Mouse (Mus musculus): Measurements from ENCODE around the gene Olfr1226. TPM values are rescaled to one million over a fixed set of nuclear protein-coding genes. Genes with fewer than 3 reads are reported as not detected.
"Not testable (repeated sequence)": the region's sequence is repeated elsewhere in the genome, so short reads cannot be mapped to it uniquely, and the experiment has no call there.

Olfr1226 gene
- not detected in 2 replicates for polyA plus RNA-seq (2014; fragmentation: Nextera tagmentation; extraction: Ambion mirVana)

DNA sequence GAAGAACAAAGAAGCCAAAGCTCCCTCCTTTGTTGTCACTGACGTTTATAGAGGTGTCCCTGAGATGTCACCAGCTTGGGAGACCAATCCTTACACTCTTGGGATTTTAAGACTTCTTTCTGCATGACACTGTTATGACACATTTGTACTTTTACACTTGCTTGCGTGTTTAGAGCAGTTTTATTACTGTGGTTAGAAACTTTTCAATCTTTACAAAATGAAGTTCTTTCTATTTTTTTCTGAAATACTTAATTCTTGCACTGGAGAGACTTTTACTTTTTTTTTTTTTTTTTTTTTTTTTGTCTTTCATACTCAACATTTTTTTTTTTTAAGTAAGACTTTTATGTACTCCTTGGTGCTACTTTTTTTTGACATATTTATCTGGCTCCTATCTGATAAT lies at the start of gene Olfr1226:
Gene Olfr1226, minus strand, starts transcription at position 101 of the 400 bp plus-strand sequence.
- DNase-seq (ENCODE audit: low spot score), result no peak
- Histone ChIP-seq H3K9ac (ENCODE audit: low read length) (no peak within 1 kb of the TSS), H3K9me3 (ENCODE audit: control insufficient read depth, low read length) (no peaks in the 10 kb centered on the region), H3K27me3 (ENCODE audit: control insufficient read depth, insufficient read depth, low read length) (no peaks in the 10 kb centered on the region), H3K4me3 (ENCODE audit: low read depth, low read length) (no peak within 1 kb of the TSS), H3K27ac (ENCODE audit: low read depth, low read length) (no peak within 1 kb of the TSS), H3K4me2 (ENCODE audit: low read depth, low read length, severe bottlenecking) (no peak within 1 kb of the TSS), H3K36me3 (ENCODE audit: control insufficient read depth, insufficient read depth, low read length) (no peaks in the 10 kb centered on the region), H3K4me1 (replicated peaks; ENCODE audit: control insufficient read depth, insufficient read depth, low read length) (no peaks in the 10 kb centered on the region)
- WGBS, result 68% methylated on average over 2 of the region's 2 CpGs
- no peak for ATAC-seq (replicated peaks; ENCODE audit: low FRiP score)

DNA sequence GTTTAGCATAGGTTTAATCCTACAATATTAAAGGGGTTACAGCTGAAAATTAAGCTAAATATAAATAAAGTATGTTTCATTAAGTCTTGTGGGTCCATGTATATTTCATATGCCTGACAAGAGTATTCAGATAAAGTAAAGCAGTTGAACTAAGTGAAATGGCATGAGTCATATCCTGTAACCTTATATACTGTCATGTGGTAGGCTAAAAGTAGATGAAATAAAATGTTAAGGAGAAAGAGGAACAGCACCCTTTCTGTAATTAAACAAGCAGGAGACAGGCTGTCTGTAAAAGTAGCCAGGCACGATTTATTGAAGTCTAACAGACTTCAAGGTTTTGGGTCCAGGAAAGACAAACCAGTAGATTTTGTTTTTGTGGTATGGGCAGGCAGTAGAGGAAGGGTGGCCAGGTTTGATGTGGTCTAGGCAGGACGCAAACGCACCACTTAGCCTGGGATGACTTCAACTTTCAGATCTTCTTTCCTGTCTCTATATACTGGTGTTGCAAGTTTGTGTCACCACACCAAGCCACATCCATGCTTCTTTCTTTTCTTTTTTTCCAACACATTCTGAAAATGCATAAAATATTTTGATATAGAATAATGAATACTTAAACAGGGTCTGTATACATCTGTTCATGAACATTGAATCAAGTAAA lies 3.4 kb downstream of the Olfr1226 start:
- 89% methylated on average over 3 of the region's 3 CpGs for WGBS
- no peaks in the 10 kb centered on the region for H3K4me1 ChIP-seq (replicated peaks; ENCODE audit: control insufficient read depth, insufficient read depth, low read length)
- H3K27me3 ChIP-seq (ENCODE audit: control insufficient read depth, insufficient read depth, low read length), result no peaks in the 10 kb centered on the region
- H3K4me2 ChIP-seq (ENCODE audit: low read depth, low read length, severe bottlenecking), result no peak overlapping the region
- H3K9ac ChIP-seq (ENCODE audit: low read length), result no peak overlapping the region
- no peaks in the 10 kb centered on the region for H3K36me3 ChIP-seq (ENCODE audit: control insufficient read depth, insufficient read depth, low read length)
- H3K27ac ChIP-seq (ENCODE audit: low read depth, low read length), result no peak overlapping the region
- H3K9me3 ChIP-seq (ENCODE audit: control insufficient read depth, low read length), result no peaks in the 10 kb centered on the region
- ATAC-seq (replicated peaks; ENCODE audit: low FRiP score) (no peak), DNase-seq (ENCODE audit: low spot score) (no peak)
- H3K4me3 ChIP-seq (ENCODE audit: low read depth, low read length), result no peak overlapping the region

DNA sequence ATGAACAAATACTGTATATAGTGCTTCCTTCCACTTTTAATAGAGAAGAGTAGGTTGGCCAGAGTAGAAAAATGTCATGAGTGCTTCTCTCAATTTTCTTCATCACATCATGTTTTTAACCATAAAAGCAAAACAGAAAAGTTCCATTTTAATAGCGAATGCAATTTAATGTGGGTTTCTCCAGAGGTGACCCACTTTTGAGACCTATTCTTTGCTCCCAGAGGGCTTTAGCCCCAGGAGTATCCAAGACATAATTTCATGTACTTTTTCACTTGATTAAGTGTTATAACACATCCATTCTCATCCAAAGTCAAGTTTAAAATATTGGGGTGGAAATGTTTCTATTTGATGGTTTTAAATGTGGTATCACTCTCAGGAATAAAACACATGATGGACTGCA lies 25.3 kb downstream of the Olfr1226 start, which contains the start of gene Olfr1225:
Gene Olfr1225, minus strand, starts transcription at position 101 of the 400 bp plus-strand sequence.
- no peaks in the 10 kb centered on the region for H3K36me3 ChIP-seq (ENCODE audit: control insufficient read depth, insufficient read depth, low read length)
- H3K27me3 ChIP-seq (ENCODE audit: control insufficient read depth, insufficient read depth, low read length), result no peaks in the 10 kb centered on the region
- H3K4me3 ChIP-seq (ENCODE audit: low read depth, low read length), result no peak within 1 kb of the TSS
- no peak for ATAC-seq (replicated peaks; ENCODE audit: low FRiP score)
- no peak for DNase-seq (ENCODE audit: low spot score)
- no peaks in the 10 kb centered on the region for H3K4me1 ChIP-seq (replicated peaks; ENCODE audit: control insufficient read depth, insufficient read depth, low read length)
- no peak within 1 kb of the TSS for H3K9ac ChIP-seq (ENCODE audit: low read length)
- no peak within 1 kb of the TSS for H3K4me2 ChIP-seq (ENCODE audit: low read depth, low read length, severe bottlenecking)
- no peaks in the 10 kb centered on the region for H3K9me3 ChIP-seq (ENCODE audit: control insufficient read depth, low read length)
- 93% methylated on average over 1 of the region's 1 CpGs for WGBS
- H3K27ac ChIP-seq (ENCODE audit: low read depth, low read length), result no peak within 1 kb of the TSS

DNA sequence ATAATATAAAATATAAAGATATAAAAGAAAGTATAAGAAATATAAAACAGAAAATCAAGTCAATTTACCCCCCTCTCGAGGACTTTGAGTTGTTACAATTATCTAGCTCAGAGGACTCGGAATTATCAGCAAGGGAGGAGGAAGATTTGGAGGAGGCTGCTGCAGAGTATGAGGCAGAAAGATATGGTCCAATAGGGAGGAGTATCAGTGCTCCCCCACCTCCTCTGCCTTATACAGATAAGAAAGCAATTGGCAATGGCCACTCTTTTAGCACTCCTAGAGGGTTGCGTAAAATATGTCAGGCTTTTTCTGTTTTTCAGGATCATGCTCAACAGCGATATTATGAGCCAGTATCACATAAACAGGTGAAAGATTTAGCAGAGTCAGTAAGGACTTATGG lies 35.1 kb downstream of the Olfr1226 start:
- not testable (repeated sequence) for H3K9ac ChIP-seq (ENCODE audit: low read length); H3K4me3 ChIP-seq (ENCODE audit: low read depth, low read length); ATAC-seq (replicated peaks; ENCODE audit: low FRiP score); H3K4me2 ChIP-seq (ENCODE audit: low read depth, low read length, severe bottlenecking); H3K9me3 ChIP-seq (ENCODE audit: control insufficient read depth, low read length); H3K27ac ChIP-seq (ENCODE audit: low read depth, low read length); H3K36me3 ChIP-seq (ENCODE audit: control insufficient read depth, insufficient read depth, low read length); H3K27me3 ChIP-seq (ENCODE audit: control insufficient read depth, insufficient read depth, low read length); DNase-seq (ENCODE audit: low spot score); H3K4me1 ChIP-seq (replicated peaks; ENCODE audit: control insufficient read depth, insufficient read depth, low read length)
- WGBS, result 91% methylated on average over 4 of the region's 4 CpGs

DNA sequence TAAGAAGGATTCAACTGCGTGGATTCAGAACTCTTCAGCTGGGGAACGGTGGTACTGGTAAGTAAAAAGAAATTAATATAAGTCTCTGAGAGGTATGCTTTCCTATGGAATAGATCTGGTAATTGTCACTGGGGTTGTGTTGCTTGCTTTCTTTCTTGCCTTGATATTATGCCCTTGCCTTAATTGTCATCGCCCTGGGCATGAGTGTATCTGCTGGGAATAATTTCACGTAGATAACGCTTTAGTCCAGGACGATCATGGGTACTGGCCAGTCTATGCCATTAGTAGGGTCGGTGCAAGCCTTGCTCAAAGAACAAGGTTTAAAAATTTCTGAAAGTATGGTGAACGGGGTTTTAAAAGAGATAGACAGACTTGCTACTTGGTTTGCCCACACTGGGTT lies 35.9 kb downstream of the Olfr1226 start, which contains the start of gene Olfr1224-ps1:
Gene Olfr1224-ps1, minus strand, starts transcription at position 101 of the 400 bp plus-strand sequence.
- not testable (repeated sequence) for H3K9me3 ChIP-seq (ENCODE audit: control insufficient read depth, low read length); H3K27ac ChIP-seq (ENCODE audit: low read depth, low read length); H3K4me2 ChIP-seq (ENCODE audit: low read depth, low read length, severe bottlenecking); H3K27me3 ChIP-seq (ENCODE audit: control insufficient read depth, insufficient read depth, low read length); H3K4me3 ChIP-seq (ENCODE audit: low read depth, low read length); H3K36me3 ChIP-seq (ENCODE audit: control insufficient read depth, insufficient read depth, low read length); ATAC-seq (replicated peaks; ENCODE audit: low FRiP score); H3K9ac ChIP-seq (ENCODE audit: low read length); DNase-seq (ENCODE audit: low spot score); H3K4me1 ChIP-seq (replicated peaks; ENCODE audit: control insufficient read depth, insufficient read depth, low read length)
- 90% methylated on average over 8 of the region's 8 CpGs for WGBS

DNA sequence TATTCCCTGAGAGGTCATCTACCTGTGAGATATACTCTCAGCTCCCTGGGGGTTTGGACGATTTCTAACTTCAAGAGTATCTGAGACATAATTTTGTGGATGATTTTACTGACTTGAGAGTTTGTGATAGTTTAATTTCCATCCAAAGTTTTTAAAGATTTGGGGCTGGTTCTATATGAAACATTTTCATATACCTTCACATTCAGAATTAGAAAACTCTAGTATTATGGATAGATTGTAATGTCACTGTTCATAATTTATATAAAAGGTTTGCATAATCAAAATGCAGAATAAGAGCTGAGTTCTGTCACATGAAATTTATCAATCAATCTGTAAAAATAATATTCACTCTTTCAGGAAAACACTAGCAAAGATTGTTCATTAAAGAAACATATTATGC lies 48.4 kb downstream of the Olfr1226 start, which contains the start of gene Olfr1223:
Gene Olfr1223, minus strand, starts transcription at position 101 of the 400 bp plus-strand sequence.
- Histone ChIP-seq H3K27ac (ENCODE audit: low read depth, low read length) (no peak within 1 kb of the TSS), H3K9ac (ENCODE audit: low read length) (no peak within 1 kb of the TSS), H3K4me1 (replicated peaks; ENCODE audit: control insufficient read depth, insufficient read depth, low read length) (no peaks in the 10 kb centered on the region), H3K4me2 (ENCODE audit: low read depth, low read length, severe bottlenecking) (no peak within 1 kb of the TSS), H3K27me3 (ENCODE audit: control insufficient read depth, insufficient read depth, low read length) (no peaks in the 10 kb centered on the region), H3K9me3 (ENCODE audit: control insufficient read depth, low read length) (no peaks in the 10 kb centered on the region), H3K4me3 (ENCODE audit: low read depth, low read length) (no peak within 1 kb of the TSS), H3K36me3 (ENCODE audit: control insufficient read depth, insufficient read depth, low read length) (no peaks in the 10 kb centered on the region)
- no peak for ATAC-seq (replicated peaks; ENCODE audit: low FRiP score)
- DNase-seq (ENCODE audit: low spot score), result no peak
- WGBS, result 68% methylated on average over 1 of the region's 1 CpGs

Other genes starting within 250 kb of the Olfr1226 start
- gene Olfr1212, start 246.1 kb downstream of the Olfr1226 start, polyA plus RNA-seq (2014; fragmentation: Nextera tagmentation; extraction: Ambion mirVana), result not detected in 2 replicates
- gene Gm13762, start 219.8 kb downstream of the Olfr1226 start, polyA plus RNA-seq (2014; fragmentation: Nextera tagmentation; extraction: Ambion mirVana), result not detected in 2 replicates
- not detected in 2 replicates for gene Olfr1214, start 207.4 kb downstream of the Olfr1226 start, polyA plus RNA-seq (2014; fragmentation: Nextera tagmentation; extraction: Ambion mirVana)
- gene Olfr1215, start 193.1 kb downstream of the Olfr1226 start, polyA plus RNA-seq (2014; fragmentation: Nextera tagmentation; extraction: Ambion mirVana), result not detected in 2 replicates
- gene Olfr1216, start 181.7 kb downstream of the Olfr1226 start, polyA plus RNA-seq (2014; fragmentation: Nextera tagmentation; extraction: Ambion mirVana), result not detected in 2 replicates
- not detected in 2 replicates for gene Olfr1217, start 168.0 kb downstream of the Olfr1226 start, polyA plus RNA-seq (2014; fragmentation: Nextera tagmentation; extraction: Ambion mirVana)
- gene Olfr1218, start 138.9 kb downstream of the Olfr1226 start, polyA plus RNA-seq (2014; fragmentation: Nextera tagmentation; extraction: Ambion mirVana), result not detected in 2 replicates
- gene Olfr1219, start 116.5 kb downstream of the Olfr1226 start, polyA plus RNA-seq (2014; fragmentation: Nextera tagmentation; extraction: Ambion mirVana), result not detected in 2 replicates
- gene Olfr1220, start 93.2 kb downstream of the Olfr1226 start, polyA plus RNA-seq (2014; fragmentation: Nextera tagmentation; extraction: Ambion mirVana), result not detected in 2 replicates
- not detected in 2 replicates for gene Olfr1221, start 82.8 kb downstream of the Olfr1226 start, polyA plus RNA-seq (2014; fragmentation: Nextera tagmentation; extraction: Ambion mirVana)
- gene Olfr1222, start 67.0 kb downstream of the Olfr1226 start, polyA plus RNA-seq (2014; fragmentation: Nextera tagmentation; extraction: Ambion mirVana), result not detected in 2 replicates
- gene Olfr1223, start 48.5 kb downstream of the Olfr1226 start, polyA plus RNA-seq (2014; fragmentation: Nextera tagmentation; extraction: Ambion mirVana), result not detected in 2 replicates
- gene Olfr1224-ps1, start 36.0 kb downstream of the Olfr1226 start, polyA plus RNA-seq (2014; fragmentation: Nextera tagmentation; extraction: Ambion mirVana), result not detected in 2 replicates
- gene Olfr1225, start 25.4 kb downstream of the Olfr1226 start, polyA plus RNA-seq (2014; fragmentation: Nextera tagmentation; extraction: Ambion mirVana), result not detected in 2 replicates
- not detected in 2 replicates for gene Olfr1228, start 54.0 kb upstream of the Olfr1226 start, polyA plus RNA-seq (2014; fragmentation: Nextera tagmentation; extraction: Ambion mirVana)
- gene Olfr1229, start 88.0 kb upstream of the Olfr1226 start, polyA plus RNA-seq (2014; fragmentation: Nextera tagmentation; extraction: Ambion mirVana), result not detected in 2 replicates
- gene Olfr1230, start 97.2 kb upstream of the Olfr1226 start, polyA plus RNA-seq (2014; fragmentation: Nextera tagmentation; extraction: Ambion mirVana), result not detected in 2 replicates
- gene Olfr1231, start 107.0 kb upstream of the Olfr1226 start, polyA plus RNA-seq (2014; fragmentation: Nextera tagmentation; extraction: Ambion mirVana), result not detected in 2 replicates
- gene Olfr1232, start 129.6 kb upstream of the Olfr1226 start, polyA plus RNA-seq (2014; fragmentation: Nextera tagmentation; extraction: Ambion mirVana), result not detected in 2 replicates
- not detected in 2 replicates for gene Olfr1233, start 142.3 kb upstream of the Olfr1226 start, polyA plus RNA-seq (2014; fragmentation: Nextera tagmentation; extraction: Ambion mirVana)
- not detected in 2 replicates for gene Olfr1234, start 164.8 kb upstream of the Olfr1226 start, polyA plus RNA-seq (2014; fragmentation: Nextera tagmentation; extraction: Ambion mirVana)
- gene Olfr1238, start 209.6 kb upstream of the Olfr1226 start, polyA plus RNA-seq (2014; fragmentation: Nextera tagmentation; extraction: Ambion mirVana), result not detected in 2 replicates
- not detected in 2 replicates for gene Olfr1239, start 220.4 kb upstream of the Olfr1226 start, polyA plus RNA-seq (2014; fragmentation: Nextera tagmentation; extraction: Ambion mirVana)
- not detected in 2 replicates for gene Olfr1240, start 243.0 kb upstream of the Olfr1226 start, polyA plus RNA-seq (2014; fragmentation: Nextera tagmentation; extraction: Ambion mirVana)